Comparison of ENCODE assay signal across 11 mouse cellular contexts in genomic region chr9:65191389-65191754, GRCm38 (mm10). TPM values are rescaled to one million over a fixed set of nuclear protein-coding genes. Genes with fewer than 3 reads are reported as not detected.
DNase-seq lines count a peak whose midpoint lies in the region; ATAC-seq lines count a peak whose summit lies in the region.
"Had no signal": no experiment of that assay in that cellular context is flagged by ENCODE, and none has a peak within 500 bp of the region (broad histone marks: within the 10 kb centered on the region; RNA-seq: fewer than 3 reads in every experiment).

No protein-coding gene starts in this region.

- no peak for ATAC-seq in kidney, embryonic 14.5 days (ENCODE audit: low FRiP score, low TSS enrichment)
- no peak for ATAC-seq in hindbrain, embryonic 12.5 days (ENCODE audit: low FRiP score)
- ATAC-seq: Patski had no signal

- WGBS in kidney, embryonic 14.5 days: 10% methylated on average over 2 of the region's 2 CpGs
- WGBS in hindbrain, embryonic 12.5 days: 19% methylated on average over 2 of the region's 2 CpGs

- H3K4me2 ChIP-seq in kidney, embryonic 14.5 days (replicated peaks; ENCODE audit: low read depth, low read length): no peak overlapping the region
- no peak overlapping the region for H3K4me2 ChIP-seq in hindbrain, embryonic 12.5 days (replicated peaks)

- no peaks in the 10 kb centered on the region for H3K27me3 ChIP-seq in kidney, embryonic 14.5 days (ENCODE audit: control insufficient read depth, insufficient read depth, low read length)
- H3K27me3 ChIP-seq in hindbrain, embryonic 12.5 days: no peaks in the 10 kb centered on the region
- H3K27me3 ChIP-seq: Patski had no signal

- peak; percentile 81 for DNase-seq in embryo, embryonic 10 days (ENCODE audit: low spot score)
- no peak for DNase-seq in embryo, embryonic 9.5 days (ENCODE audit: extremely low spot score)
- DNase-seq in kidney, adult 18-20 months: no peak
- DNase-seq in mesoderm, embryonic 11.5 days (ENCODE audit: low read depth, low spot score): peak; percentile 73
- no peak for DNase-seq in thymus, postnatal 36 days
- no peak for DNase-seq in ovary, postnatal 14 days (ENCODE audit: low spot score)
- DNase-seq: gastrocnemius, postnatal 25 days had no signal

- peak overlapping the region; percentile 18; the same call in 1 of the 2 replicates for H3K27ac ChIP-seq in kidney, embryonic 14.5 days (ENCODE audit: low read depth, low read length)
- peak overlapping the region; percentile 46 for H3K27ac ChIP-seq in hindbrain, embryonic 12.5 days
- H3K27ac ChIP-seq: layer of hippocampus, adult 2 months had no signal

- peaks cover 30% of the 10 kb centered on the region for H3K4me1 ChIP-seq in kidney, embryonic 14.5 days (ENCODE audit: control insufficient read depth, insufficient read depth, low read length)
- H3K4me1 ChIP-seq in hindbrain, embryonic 12.5 days: peaks cover 37% of the 10 kb centered on the region

- H3K9me3 ChIP-seq in kidney, embryonic 14.5 days (ENCODE audit: control insufficient read depth, low read length): no peaks in the 10 kb centered on the region
- H3K9me3 ChIP-seq in hindbrain, embryonic 12.5 days (replicated peaks): no peaks in the 10 kb centered on the region

- no peak overlapping the region for H3K9ac ChIP-seq in kidney, embryonic 14.5 days (ENCODE audit: low read depth, low read length)
- H3K9ac ChIP-seq in hindbrain, embryonic 12.5 days: 0 out of 2 replicates have a peak overlapping the region, but pooled peaks have one; percentile 23

- H3K36me3 ChIP-seq in kidney, embryonic 14.5 days (ENCODE audit: control insufficient read depth, insufficient read depth, low read length): no peaks in the 10 kb centered on the region
- H3K36me3 ChIP-seq in hindbrain, embryonic 12.5 days: no peaks in the 10 kb centered on the region

- H3K4me3 ChIP-seq in kidney, embryonic 14.5 days (ENCODE audit: low read length): no peak overlapping the region
- H3K4me3 ChIP-seq in hindbrain, embryonic 12.5 days: no peak overlapping the region
- H3K4me3 ChIP-seq: layer of hippocampus, adult 2 months had no signal

RNA-seq across cellular contexts. Expression of gene Parp16, which starts 3.8 kb away (rescaled TPM):
- polyA plus RNA-seq in kidney, embryonic 14.5 days (2014; fragmentation: Nextera tagmentation; extraction: Ambion mirVana): 4.7 and 7.9 TPM in 2 replicates
- 5.8 and 6.4 TPM in 2 replicates for polyA plus RNA-seq in hindbrain, embryonic 12.5 days (2016; fragmentation: Nextera tagmentation; extraction: Ambion mirVana)

RNA-seq across cellular contexts. Expression of gene Igdcc3, which starts 50.4 kb away (rescaled TPM):
- polyA plus RNA-seq in kidney, embryonic 14.5 days (2014; fragmentation: Nextera tagmentation; extraction: Ambion mirVana): 4.5 and 6.1 TPM in 2 replicates
- polyA plus RNA-seq in hindbrain, embryonic 12.5 days (2016; fragmentation: Nextera tagmentation; extraction: Ambion mirVana): 30.9 and 34.4 TPM in 2 replicates
- polyA plus RNA-seq: Patski had no signal

Comparison
In these comparisons a context has a peak if more than half of its experiments do, and no peak if none do; other contexts are left out.
1. DNase-seq: peak in embryo, embryonic 10 days (single experiment) and mesoderm, embryonic 11.5 days (single experiment); none in embryo, embryonic 9.5 days (single experiment), kidney, adult 18-20 months (single experiment), thymus, postnatal 36 days (0 of 2) and ovary, postnatal 14 days (single experiment).